Mouse (Mus musculus) bone marrow, adult 2 months (tissue): ENCODE results near the gene Pcbp3.

Source experiments
- CTCF ChIP-seq: fragments of 200-500 bp; IDR thresholded peaks from 2 replicates; pipeline ENCODE4 v1.5.1; 2011; ENCODE audit warnings: low read length, control low read depth; ENCODE audit not compliant: control insufficient read depth, insufficient read depth
- POLR2A ChIP-seq: fragments of 200-500 bp; IDR thresholded peaks from 2 replicates; pipeline ENCODE4 v1.6.1; 2011; ENCODE audit warnings: low read depth, mild to moderate bottlenecking, control low read depth, low read length, borderline replicate concordance; ENCODE audit not compliant: control insufficient read depth

DNA sequence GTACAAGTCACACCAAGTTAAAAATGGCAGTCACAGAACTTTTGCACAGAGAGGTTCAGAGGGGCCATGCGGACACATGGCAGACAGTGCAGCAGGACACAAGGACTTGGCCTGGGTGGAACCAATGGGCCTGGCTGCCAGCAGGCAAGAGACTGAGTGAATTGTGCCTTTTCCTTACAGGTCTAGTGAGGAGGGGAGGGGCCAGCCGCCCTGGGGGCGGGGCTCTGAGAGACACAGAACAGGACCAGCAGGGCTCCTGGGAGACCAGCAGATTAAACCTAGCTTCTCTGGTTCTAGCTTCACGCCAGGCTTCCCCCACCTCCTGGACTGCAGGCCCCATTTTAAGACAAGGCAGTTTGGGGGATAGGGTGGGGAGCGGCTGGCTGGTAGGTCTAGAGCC is 190.6 kb downstream of the Pcbp3 start:
- no peak for TF ChIP-seq POLR2A
- TF ChIP-seq CTCF = no peak
